Mouse (Mus musculus) cerebellum, adult 8-10 months (tissue): ENCODE measurements around the gene Sox21.

ENCODE experiments used
- DNase-seq: peaks from one replicate; pipeline ENCODE4 v3.0.0; 2022

Sox21 gene

GRCm38 (mm10) chr14:118225061-118225743, 11.6 kb downstream of the Sox21 start:
- DNase-seq, result no peak

- DNase-seq, result no peak
Measured at GRCm38 (mm10) chr14:118220885-118221284, 15.9 kb downstream of the Sox21 start.

GRCm38 (mm10) chr14:118216826-118217225, 20.0 kb downstream of the Sox21 start:
- DNase-seq, result no peak

- no peak for DNase-seq
Measured at GRCm38 (mm10) chr14:118212188-118212804, 24.5 kb downstream of the Sox21 start.

- no peak for DNase-seq
Measured at GRCm38 (mm10) chr14:118209642-118210041, 27.2 kb downstream of the Sox21 start.

GRCm38 (mm10) chr14:118207347-118207746, 29.5 kb downstream of the Sox21 start:
- no peak for DNase-seq

GRCm38 (mm10) chr14:118203031-118203430, 33.8 kb downstream of the Sox21 start:
- DNase-seq, result no peak

- no peak for DNase-seq
Measured at GRCm38 (mm10) chr14:118202006-118202405, 34.8 kb downstream of the Sox21 start.

GRCm38 (mm10) chr14:118200731-118201130, 36.1 kb downstream of the Sox21 start:
- no peak for DNase-seq

- no peak for DNase-seq
Measured at GRCm38 (mm10) chr14:118197063-118197462, 39.8 kb downstream of the Sox21 start.

- no peak for DNase-seq
Measured at GRCm38 (mm10) chr14:118194219-118194914, 42.5 kb downstream of the Sox21 start.

- no peak for DNase-seq
Measured at GRCm38 (mm10) chr14:118193663-118194062, 43.2 kb downstream of the Sox21 start.

- no peak for DNase-seq
Measured at GRCm38 (mm10) chr14:118193001-118193628, 43.7 kb downstream of the Sox21 start.

GRCm38 (mm10) chr14:118191442-118191841, 45.4 kb downstream of the Sox21 start:
- no peak for DNase-seq
